Mouse (Mus musculus) midbrain, embryonic 11.5 days (tissue): Measurements from ENCODE around the gene Olfr1247. TPM values are rescaled to one million over a fixed set of nuclear protein-coding genes. Genes with fewer than 3 reads are reported as not detected.
"Not testable (repeated sequence)": the region's sequence is repeated elsewhere in the genome, so short reads cannot be mapped to it uniquely, and the experiment has no call there.

Experiments
- ATAC-seq: fragments of 200-750 bp; cut with Nextera tagmentation; 2 replicates; pipeline ENCODE4 v1.8.0; 2017; ENCODE audit warnings: moderate TSS enrichment, moderate library complexity; ENCODE audit not compliant: low FRiP score
- DNase-seq: peaks from one replicate; pipeline ENCODE4 v3.0.0; 2015; ENCODE audit warnings: low spot score; ENCODE audit errors: missing footprints
- H3K27ac ChIP-seq: fragments of 300-500 bp; sonication (generic); 2 replicates; pipeline ENCODE4 v1.5.1; 2014; ENCODE audit warnings: low read depth, low read length
- H3K27me3 ChIP-seq: fragments of 300-500 bp; sonication (generic); 2 replicates; pipeline ENCODE4 v1.6.1; 2014; ENCODE audit warnings: mild to moderate bottlenecking, low read length, moderate library complexity, mixed read lengths; ENCODE audit not compliant: control insufficient read depth, insufficient read depth
- H3K36me3 ChIP-seq: fragments of 300-500 bp; sonication (generic); 2 replicates; pipeline ENCODE4 v1.6.1; 2014; ENCODE audit warnings: mild to moderate bottlenecking, low read length, moderate library complexity, mixed read lengths; ENCODE audit not compliant: control insufficient read depth, insufficient read depth
- H3K4me1 ChIP-seq: fragments of 300-500 bp; sonication (generic); 2 replicates; pipeline ENCODE4 v1.6.1; 2014; ENCODE audit warnings: low read length; ENCODE audit not compliant: control insufficient read depth, insufficient read depth
- H3K4me2 ChIP-seq: fragments of 300-500 bp; sonication (generic); 2 replicates; pipeline ENCODE4 v1.6.1; 2014; ENCODE audit warnings: mild to moderate bottlenecking, moderate library complexity
- H3K4me3 ChIP-seq: fragments of 300-500 bp; sonication (generic); 2 replicates; pipeline ENCODE4 v1.5.1; 2014; ENCODE audit warnings: low read depth, low read length
- H3K9ac ChIP-seq: fragments of 300-500 bp; sonication (generic); 2 replicates; pipeline ENCODE4 v1.6.1; 2014; ENCODE audit warnings: low read length
- H3K9me3 ChIP-seq: fragments of 300-500 bp; sonication (generic); 2 replicates; pipeline ENCODE4 v1.6.1; 2016; ENCODE audit warnings: low read length; ENCODE audit not compliant: control insufficient read depth
- WGBS: fragments of 180-500 bp; shearing (Covaris S2); extraction: QIAGEN DNeasy Blood & Tissue Kit; methylation state at CpG from one replicate; pipeline ENCODE4 v1.1.7; 2014; 5-methylcytosine and 5-hydroxymethylcytosine counted together
- polyA plus RNA-seq: library from polyadenylated mRNA; unstranded; fragments of >200 nt; fragmentation: Nextera tagmentation; extraction: Ambion mirVana; gene quantifications from 2 replicates; pipeline ENCODE4 v1.2.1, GENCODE M21; 2014

The Olfr1247 gene
- not detected in 2 replicates for polyA plus RNA-seq

GRCm38 (mm10) chr2:89614030-89614429 is at the start of gene Olfr1247:
Gene Olfr1247 (minus strand): TSS chr2:89614130.
- no peaks in the 10 kb centered on the region for H3K4me1 ChIP-seq
- no peak within 1 kb of the TSS for H3K4me3 ChIP-seq
- H3K27ac ChIP-seq: no peak within 1 kb of the TSS
- DNase-seq (no peak), ATAC-seq (no peak)
- H3K36me3 ChIP-seq: no peaks in the 10 kb centered on the region
- no peak within 1 kb of the TSS for H3K9ac ChIP-seq
- no peaks in the 10 kb centered on the region for H3K27me3 ChIP-seq
- H3K9me3 ChIP-seq: no peaks in the 10 kb centered on the region
- no peak within 1 kb of the TSS for H3K4me2 ChIP-seq
- 95% methylated on average over 2 of the region's 2 CpGs for WGBS

GRCm38 (mm10) chr2:89661367-89661766 is 47.4 kb upstream of the Olfr1247 start, which contains the start of gene Olfr1250:
Gene Olfr1250 (minus strand): TSS chr2:89661467.
- Histone ChIP-seq H3K9me3 (no peaks in the 10 kb centered on the region), H3K27me3 (no peaks in the 10 kb centered on the region), H3K4me3 (no peak within 1 kb of the TSS), H3K4me1 (no peaks in the 10 kb centered on the region), H3K27ac (no peak within 1 kb of the TSS), H3K36me3 (no peaks in the 10 kb centered on the region), H3K4me2 (no peak within 1 kb of the TSS), H3K9ac (no peak within 1 kb of the TSS)
- no peak for ATAC-seq
- DNase-seq: no peak

GRCm38 (mm10) chr2:89634883-89635282 is 21.0 kb upstream of the Olfr1247 start, which contains the start of gene Olfr1249:
Gene Olfr1249 (minus strand): TSS chr2:89634983.
- ATAC-seq (no peak), DNase-seq (no peak)
- no peaks in the 10 kb centered on the region for H3K27me3 ChIP-seq
- H3K36me3 ChIP-seq: no peaks in the 10 kb centered on the region
- no peaks in the 10 kb centered on the region for H3K4me1 ChIP-seq
- 94% methylated on average over 2 of the region's 2 CpGs for WGBS
- no peak within 1 kb of the TSS for H3K27ac ChIP-seq
- no peak within 1 kb of the TSS for H3K9ac ChIP-seq
- H3K9me3 ChIP-seq: no peaks in the 10 kb centered on the region
- no peak within 1 kb of the TSS for H3K4me3 ChIP-seq
- no peak within 1 kb of the TSS for H3K4me2 ChIP-seq

GRCm38 (mm10) chr2:89618145-89618544 is 4.2 kb upstream of the Olfr1247 start, which contains the start of gene Olfr1248:
Gene Olfr1248 (minus strand): TSS chr2:89618245.
- H3K4me3 ChIP-seq, H3K4me2 ChIP-seq, H3K27me3 ChIP-seq, H3K9ac ChIP-seq, H3K4me1 ChIP-seq, H3K27ac ChIP-seq, ATAC-seq, DNase-seq, H3K9me3 ChIP-seq, H3K36me3 ChIP-seq: not testable (repeated sequence)
- 90% methylated on average over 1 of the region's 1 CpGs for WGBS

- Histone ChIP-seq H3K27me3 (no peaks in the 10 kb centered on the region), H3K4me2 (no peak within 1 kb of the TSS), H3K4me1 (no peaks in the 10 kb centered on the region), H3K9me3 (no peaks in the 10 kb centered on the region), H3K36me3 (no peaks in the 10 kb centered on the region), H3K9ac (no peak within 1 kb of the TSS), H3K4me3 (no peak within 1 kb of the TSS), H3K27ac (no peak within 1 kb of the TSS)
- DNase-seq: no peak
- 76% methylated on average over 2 of the region's 2 CpGs for WGBS
- ATAC-seq: no peak
Measured at GRCm38 (mm10) chr2:89593057-89593456, 20.9 kb downstream of the Olfr1247 start, which contains the start of gene Olfr1246. Gene Olfr1246 (minus strand): TSS chr2:89593157.

GRCm38 (mm10) chr2:89578347-89578746 is 35.6 kb downstream of the Olfr1247 start, which contains the start of gene Olfr1245:
Gene Olfr1245 (minus strand): TSS chr2:89578447.
- no peaks in the 10 kb centered on the region for H3K36me3 ChIP-seq
- H3K4me1 ChIP-seq: no peaks in the 10 kb centered on the region
- no peak within 1 kb of the TSS for H3K4me3 ChIP-seq
- WGBS: 92% methylated on average over 1 of the region's 1 CpGs
- ATAC-seq: no peak
- H3K27me3 ChIP-seq: no peaks in the 10 kb centered on the region
- H3K9ac ChIP-seq: no peak within 1 kb of the TSS
- no peak within 1 kb of the TSS for H3K27ac ChIP-seq
- no peak for DNase-seq
- H3K9me3 ChIP-seq: no peaks in the 10 kb centered on the region; the same call in 1 of the 2 replicates
- H3K4me2 ChIP-seq: no peak within 1 kb of the TSS

- WGBS: 63% methylated on average over 2 of the region's 2 CpGs
- not testable (repeated sequence) for DNase-seq, H3K9ac ChIP-seq
Measured at GRCm38 (mm10) chr2:89562706-89563105, 51.2 kb downstream of the Olfr1247 start.

More at GRCm38 (mm10) chr2:89562706-89563105, 51.2 kb downstream of the Olfr1247 start:
- not testable (repeated sequence) for H3K4me1 ChIP-seq, H3K27me3 ChIP-seq, H3K9me3 ChIP-seq, H3K4me3 ChIP-seq, H3K4me2 ChIP-seq, ATAC-seq, H3K27ac ChIP-seq, H3K36me3 ChIP-seq

Other genes starting within 250 kb of the Olfr1247 start
- gene Olfr1234, start 249.3 kb downstream of the Olfr1247 start, polyA plus RNA-seq: not detected in 2 replicates
- not detected in 2 replicates for gene Olfr1238, start 204.5 kb downstream of the Olfr1247 start, polyA plus RNA-seq
- not detected in 2 replicates for gene Olfr1239, start 193.7 kb downstream of the Olfr1247 start, polyA plus RNA-seq
- not detected in 2 replicates for gene Olfr1240, start 171.1 kb downstream of the Olfr1247 start, polyA plus RNA-seq
- not detected in 2 replicates for gene Olfr1241, start 127.0 kb downstream of the Olfr1247 start, polyA plus RNA-seq
- not detected in 2 replicates for gene Olfr1242, start 115.8 kb downstream of the Olfr1247 start, polyA plus RNA-seq
- not detected in 2 replicates for gene Olfr1243, start 82.6 kb downstream of the Olfr1247 start, polyA plus RNA-seq
- not detected in 2 replicates for gene Olfr1245, start 35.7 kb downstream of the Olfr1247 start, polyA plus RNA-seq
- not detected in 2 replicates for gene Olfr1246, start 21.0 kb downstream of the Olfr1247 start, polyA plus RNA-seq
- not detected in 2 replicates for gene Olfr1248, start 4.1 kb upstream of the Olfr1247 start, polyA plus RNA-seq
- not detected in 2 replicates for gene Olfr1249, start 20.9 kb upstream of the Olfr1247 start, polyA plus RNA-seq
- gene Olfr1250, start 47.3 kb upstream of the Olfr1247 start, polyA plus RNA-seq: not detected in 2 replicates
- gene Olfr1251, start 57.8 kb upstream of the Olfr1247 start, polyA plus RNA-seq: not detected in 2 replicates
- gene Olfr1252, start 110.9 kb upstream of the Olfr1247 start, polyA plus RNA-seq: not detected in 2 replicates
- not detected in 2 replicates for gene Olfr1253, start 143.0 kb upstream of the Olfr1247 start, polyA plus RNA-seq
- gene Olfr1254, start 179.5 kb upstream of the Olfr1247 start, polyA plus RNA-seq: not detected in 2 replicates
- not detected in 2 replicates for gene Olfr1255, start 197.9 kb upstream of the Olfr1247 start, polyA plus RNA-seq
- not detected in 2 replicates for gene Olfr1256, start 227.4 kb upstream of the Olfr1247 start, polyA plus RNA-seq
- gene Olfr48, start 234.1 kb upstream of the Olfr1247 start, polyA plus RNA-seq: not detected in 2 replicates